Mouse (Mus musculus) testis, adult 2 months (tissue): ENCODE data around the gene Fli1.

Experiments used
- CTCF ChIP-seq: fragments of 200-500 bp; IDR thresholded peaks from 2 replicates; pipeline ENCODE4 v1.5.1; 2012; ENCODE audit warnings: low read depth, mild to moderate bottlenecking, inconsistent platforms, low read length, moderate library complexity; ENCODE audit not compliant: control insufficient read depth, insufficient read depth, insufficient replicate concordance
- POLR2A ChIP-seq: fragments of 200-500 bp; IDR thresholded peaks from 2 replicates; pipeline ENCODE4 v1.6.1; 2012; ENCODE audit warnings: low read depth, mild to moderate bottlenecking, inconsistent platforms, low read length, moderate library complexity; ENCODE audit not compliant: control insufficient read depth

- TF ChIP-seq CTCF: no peak
- no peak for TF ChIP-seq POLR2A
Measured at GRCm38 (mm10) chr9:32561190-32561890, 18.7 kb upstream of the Fli1 start.
